In the genomic region with DNA sequence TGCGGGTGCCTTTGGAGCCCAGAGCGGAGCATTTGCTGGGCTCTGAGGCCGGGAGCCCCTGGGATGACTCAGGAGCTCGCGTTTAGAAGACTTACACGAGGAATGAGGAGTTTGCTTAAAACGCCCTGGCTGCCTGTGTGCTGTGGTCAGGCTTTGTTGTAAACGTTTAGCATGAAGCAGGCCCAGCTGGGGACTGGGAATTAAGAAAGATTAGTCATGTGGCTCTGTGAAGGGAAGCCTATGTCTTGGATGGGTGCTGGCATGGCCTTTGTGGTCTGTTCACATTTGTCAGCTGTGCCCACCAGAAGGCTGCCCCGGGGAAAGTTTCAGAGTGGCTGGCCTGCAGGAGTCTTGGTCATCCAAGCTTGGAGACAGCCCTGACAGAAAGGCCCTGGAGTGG, we compare ENCODE assay signal across 17 mouse cellular contexts.
A peak's percentile ranks its signal among the peaks of the same experiment; 100 is the strongest.
DNase-seq lines count a peak whose midpoint lies in the region; ATAC-seq and TF ChIP-seq lines count a peak whose summit lies in the region.
"Had no signal": no experiment of that assay in that cellular context is flagged by ENCODE, and none has a peak within 500 bp of the region (broad histone marks: within the 10 kb centered on the region; RNA-seq: fewer than 3 reads in every experiment).

No protein-coding gene starts in this region.

- H3K36me3 ChIP-seq in hindbrain, embryonic 10.5 days, result no peaks in the 10 kb centered on the region
- no peaks in the 10 kb centered on the region for H3K36me3 ChIP-seq in hindbrain, embryonic 11.5 days (ENCODE audit: control insufficient read depth, insufficient read depth, low read length)
- no peaks in the 10 kb centered on the region for H3K36me3 ChIP-seq in myocyte (ENCODE audit: control insufficient read depth, insufficient read depth)

- H3K9ac ChIP-seq in hindbrain, embryonic 11.5 days (ENCODE audit: low read depth, low read length), result no peak overlapping the region
- H3K9ac ChIP-seq: heart, embryonic 12.5 days had no signal

- WGBS in hindbrain, embryonic 10.5 days, result 63% methylated on average over 9 of the region's 9 CpGs
- whole genome bisulfite sequencing in hindbrain, embryonic 11.5 days, result 63% methylated on average over 9 of the region's 9 CpGs

- H3K27me3 ChIP-seq in hindbrain, embryonic 10.5 days (ENCODE audit: insufficient read depth, poor library complexity, severe bottlenecking), result peaks cover 13% of the 10 kb centered on the region; the same call in 1 of the 2 replicates
- H3K27me3 ChIP-seq in hindbrain, embryonic 11.5 days (ENCODE audit: control insufficient read depth, insufficient read depth, low read length), result no peaks in the 10 kb centered on the region
- no peaks in the 10 kb centered on the region for H3K27me3 ChIP-seq in myocyte (ENCODE audit: control insufficient read depth, insufficient read depth, insufficient read length)

- H3K4me2 ChIP-seq in hindbrain, embryonic 11.5 days (replicated peaks; ENCODE audit: low read depth, low read length), result no peak overlapping the region
- peak overlapping the region; percentile 87 for H3K4me2 ChIP-seq in myocyte (ENCODE audit: low read depth)
- H3K4me2 ChIP-seq: heart, embryonic 12.5 days had no signal

- peak overlapping the region; percentile 13; the same call in 1 of the 2 replicates for H3K27ac ChIP-seq in hindbrain, embryonic 10.5 days
- no peak overlapping the region for H3K27ac ChIP-seq in hindbrain, embryonic 11.5 days (ENCODE audit: low read depth, low read length)
- H3K27ac ChIP-seq: layer of hippocampus, adult 2 months had no signal

- peaks cover 55% of the 10 kb centered on the region for H3K4me1 ChIP-seq in hindbrain, embryonic 10.5 days (replicated peaks)
- H3K4me1 ChIP-seq in hindbrain, embryonic 11.5 days (replicated peaks; ENCODE audit: control insufficient read depth, insufficient read depth, low read length), result peaks cover 4% of the 10 kb centered on the region; the same call in 1 of the 2 replicates

- no peak overlapping the region for H3K4me3 ChIP-seq in hindbrain, embryonic 10.5 days
- no peak overlapping the region for H3K4me3 ChIP-seq in hindbrain, embryonic 11.5 days (ENCODE audit: low read depth, low read length)
- no peak overlapping the region for H3K4me3 ChIP-seq in myocyte
- H3K4me3 ChIP-seq: heart, embryonic 12.5 days; layer of hippocampus, adult 2 months had no signal

- H3ac ChIP-seq in myocyte (ENCODE audit: control insufficient read depth, insufficient read length), result no peak overlapping the region

- no peak for DNase-seq in hindbrain, embryonic 10.5 days (ENCODE audit: low spot score)
- no peak for DNase-seq in hindbrain, embryonic 11.5 days (ENCODE audit: low spot score)
- DNase-seq in 3134 (ENCODE audit: extremely low read depth, insufficient read length, low spot score) (peak; percentile 88), NIH3T3 (ENCODE audit: low read depth) (peak; percentile 90)
- no peak for DNase-seq in right cerebral cortex, postnatal 4 days
- no peak for DNase-seq in spleen, adult 12 weeks (ENCODE audit: low spot score)
- DNase-seq: adrenal gland, postnatal 36 days; cerebellum, postnatal 10 days; heart, postnatal 4 days; lung, adult 18-20 months; thymus, postnatal 14 days had no signal

- TF ChIP-seq POLR2A in myocyte (IDR thresholded peaks at IDR 0.05; ENCODE audit: insufficient read length, low read depth), result no peak

- peaks cover 50% of the 10 kb centered on the region for H3K79me2 ChIP-seq in myocyte (ENCODE audit: control insufficient read depth, insufficient read depth)

- H3K9me3 ChIP-seq in hindbrain, embryonic 10.5 days, result no peaks in the 10 kb centered on the region
- H3K9me3 ChIP-seq in hindbrain, embryonic 11.5 days (ENCODE audit: control insufficient read depth, low read length), result no peaks in the 10 kb centered on the region

- no peak for ATAC-seq in hindbrain, embryonic 11.5 days (ENCODE audit: low FRiP score)
- ATAC-seq: activated CD4-positive, CD25-positive, alpha-beta regulatory T cell, adult 4 months; CD4-positive, CD25-positive, alpha-beta regulatory T cell, adult 4 months; intestine, embryonic 16.5 days had no signal

TF ChIP-seq in myocyte, 11 proteins besides CTCF, POLR2A, EP300 and RAD21:
- TF ChIP-seq MYOG (IDR thresholded peaks at IDR 0.05; ENCODE audit: control insufficient read depth in 1 of 3, insufficient read depth in 1 of 3, insufficient read length in 2 of 3, low read depth in 2 of 3), result peak; percentile 51 to 90 (median 54)
- TF ChIP-seq TCF12 (IDR thresholded peaks at IDR 0.05; ENCODE audit: insufficient read depth, poor library complexity, severe bottlenecking), result peak; percentile 76
- peak; percentile 36 for TF ChIP-seq TCF3 (IDR thresholded peaks at IDR 0.05; ENCODE audit: insufficient read length, low read depth)
- TF ChIP-seq MAX (IDR thresholded peaks at IDR 0.05; ENCODE audit: low read depth), result no peak
- TF ChIP-seq POLR2AphosphoS2 (IDR thresholded peaks at IDR 0.05; ENCODE audit: insufficient read length, low read depth), result no peak
- TF ChIP-seq E2F4 (IDR thresholded peaks at IDR 0.05; ENCODE audit: insufficient read depth), result no peak
- no peak for TF ChIP-seq REST (IDR thresholded peaks at IDR 0.05; ENCODE audit: insufficient read depth, insufficient read length)
- no peak for TF ChIP-seq SRF (IDR thresholded peaks at IDR 0.05; ENCODE audit: control insufficient read depth, insufficient read length, low read depth)
- TF ChIP-seq MYOD1 (IDR thresholded peaks at IDR 0.05; ENCODE audit: control insufficient read depth in 1 of 3, insufficient read length in 2 of 3, low read depth in 2 of 3), result peak in 2 of 3 experiments; percentile 77 to 85
- peak; percentile 72 for TF ChIP-seq USF1 (IDR thresholded peaks at IDR 0.05; ENCODE audit: low read depth)
- TF ChIP-seq CEBPB (IDR thresholded peaks at IDR 0.05; ENCODE audit: insufficient read depth, poor library complexity, severe bottlenecking), result 0 out of 2 replicates have a peak, but pooled peaks have one; percentile 37
TF ChIP-seq in myocyte: peak in this region for 6.

Comparison
In these comparisons a context has a peak if more than half of its experiments do, and no peak if none do; other contexts are left out.
1. DNase-seq: peak in 3134 (single experiment) and NIH3T3 (single experiment); none in hindbrain, embryonic 10.5 days (single experiment), hindbrain, embryonic 11.5 days (single experiment), right cerebral cortex, postnatal 4 days (single experiment) and spleen, adult 12 weeks (single experiment).